Mouse (Mus musculus) gastrocnemius, postnatal 25 days (tissue): ENCODE data around the gene Gk2. TPM values are rescaled to one million over a fixed set of nuclear protein-coding genes. Genes with fewer than 3 reads are reported as not detected.

ENCODE experiments used
- DNase-seq: peaks from one replicate; pipeline ENCODE4 v3.0.0; 2022
- long read RNA-seq, 2 experiments: library from polyadenylated mRNA; stranded (forward); transcript quantifications; one replicate each; pipeline ENCODE4 v2.0.0; 2021
- total RNA-seq, 2 experiments: library from RNA; stranded (reverse); gene quantifications; 1 replicate in 1 of 2; 2 replicates in 1 of 2; pipeline ENCODE4 v1.2.3; 2021

The Gk2 gene
- not detected for total RNA-seq
- long read RNA-seq, experiment 1, result 0 reads
- long read RNA-seq, experiment 2, result 0 reads

- no peak for DNase-seq
These were observed at the start of gene Gk2 for GRCm38 (mm10) chr5:97456816-97457215. TSS of gene Gk2 (minus strand) at chr5:97457021.

GRCm38 (mm10) chr5:97498041-97498440 lies 41.2 kb upstream of the Gk2 start:
- DNase-seq, result no peak

GRCm38 (mm10) chr5:97495488-97496092 lies 38.8 kb upstream of the Gk2 start:
- no peak for DNase-seq

- no peak for DNase-seq
These were observed 36.6 kb upstream of the Gk2 start for GRCm38 (mm10) chr5:97493421-97493820.

GRCm38 (mm10) chr5:97486141-97486540 lies 29.3 kb upstream of the Gk2 start:
- no peak for DNase-seq

- DNase-seq, result no peak
These were observed 23.2 kb upstream of the Gk2 start for GRCm38 (mm10) chr5:97479991-97480390.

GRCm38 (mm10) chr5:97467246-97467645 lies 10.4 kb upstream of the Gk2 start:
- no peak for DNase-seq

- no peak for DNase-seq
These were observed 9.8 kb upstream of the Gk2 start for GRCm38 (mm10) chr5:97466430-97467158.

GRCm38 (mm10) chr5:97465956-97466355 lies 9.1 kb upstream of the Gk2 start:
- DNase-seq, result no peak

- DNase-seq, result no peak
These were observed 6.0 kb upstream of the Gk2 start for GRCm38 (mm10) chr5:97462856-97463255.

- no peak for DNase-seq
These were observed 5.4 kb downstream of the Gk2 start for GRCm38 (mm10) chr5:97451451-97451850.

- no peak for DNase-seq
These were observed 12.6 kb downstream of the Gk2 start for GRCm38 (mm10) chr5:97444191-97444590.

- no peak for DNase-seq
These were observed 24.3 kb downstream of the Gk2 start for GRCm38 (mm10) chr5:97432512-97432911.

- DNase-seq, result no peak
These were observed 26.8 kb downstream of the Gk2 start for GRCm38 (mm10) chr5:97429976-97430375.

GRCm38 (mm10) chr5:97421669-97422068 lies 35.2 kb downstream of the Gk2 start:
- no peak for DNase-seq

GRCm38 (mm10) chr5:97417185-97417584 lies 39.6 kb downstream of the Gk2 start:
- no peak for DNase-seq

- no peak for DNase-seq
These were observed 41.0 kb downstream of the Gk2 start for GRCm38 (mm10) chr5:97415837-97416236.

- DNase-seq, result no peak
These were observed 43.1 kb downstream of the Gk2 start for GRCm38 (mm10) chr5:97413716-97414115.

- no peak for DNase-seq
These were observed 46.6 kb downstream of the Gk2 start for GRCm38 (mm10) chr5:97410190-97410589.

- no peak for DNase-seq
These were observed 47.6 kb downstream of the Gk2 start for GRCm38 (mm10) chr5:97409234-97409704.
